Mouse (Mus musculus): ENCODE results near the gene Wdpcp. TPM values are rescaled to one million over a fixed set of nuclear protein-coding genes. Genes with fewer than 3 reads are reported as not detected.

The Wdpcp gene
- total RNA-seq, 2 experiments from 2014 or later, result 7.9 to 8.9 TPM

DNA sequence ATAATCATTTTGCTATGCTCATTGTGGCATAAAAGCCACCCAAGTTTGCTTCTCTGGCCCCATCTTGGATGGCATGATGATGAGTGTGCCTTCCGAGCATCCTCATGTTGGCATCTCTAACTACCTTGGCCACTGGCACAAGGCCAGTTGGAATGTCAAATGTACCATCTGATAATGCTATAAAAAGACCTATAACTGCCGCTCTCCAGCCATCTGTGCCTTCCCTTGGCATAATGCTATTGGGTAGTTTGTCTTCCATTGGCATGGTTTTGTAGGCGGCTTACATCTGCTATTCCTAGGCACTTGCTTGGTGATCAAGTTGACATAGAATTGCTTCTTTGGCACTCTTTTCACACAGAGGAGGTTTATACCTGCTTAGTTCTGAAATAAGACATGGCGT, 191.2 kb downstream of the Wdpcp start:
- DNase-seq, result no peak

DNA sequence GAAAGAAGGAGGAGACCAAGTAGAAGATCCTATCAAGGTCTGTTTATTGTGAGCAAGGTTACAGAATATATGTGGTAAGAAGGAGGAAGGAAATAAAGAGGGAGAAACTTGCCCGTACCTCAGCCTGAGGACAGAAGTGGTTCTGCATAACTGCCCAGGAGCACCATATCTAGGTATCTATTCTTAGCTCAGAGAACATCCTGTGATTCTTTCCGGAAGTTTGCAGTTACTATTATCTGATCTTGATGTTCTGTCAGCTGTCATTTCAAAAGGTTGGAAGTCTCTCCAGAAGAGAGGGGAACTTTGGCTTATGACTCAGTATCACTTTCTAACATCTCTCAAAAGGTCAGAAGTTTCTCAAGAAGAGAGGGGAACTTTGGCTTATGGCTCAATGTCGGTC, 216.8 kb downstream of the Wdpcp start:
- no peak for DNase-seq

DNA sequence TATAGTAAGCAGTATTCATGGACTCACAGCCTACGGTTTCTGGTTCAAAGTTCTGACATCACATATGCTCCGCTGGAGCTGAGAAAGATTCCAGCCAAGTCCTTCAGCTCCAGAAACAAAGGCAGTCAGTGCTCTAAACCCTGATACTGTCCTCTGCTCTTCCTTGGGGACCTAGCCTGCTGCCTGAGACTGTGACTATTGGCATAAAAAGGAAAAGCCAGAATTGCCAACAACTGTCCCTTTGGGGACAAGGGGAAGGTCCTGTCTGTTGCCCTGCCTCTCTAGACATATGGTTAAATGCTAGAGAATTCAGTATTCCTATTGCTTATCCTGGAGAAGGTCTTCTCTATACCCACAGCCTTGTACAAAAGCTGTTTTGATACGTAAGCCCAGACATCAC, 252.9 kb downstream of the Wdpcp start:
- DNase-seq, result no peak

DNA sequence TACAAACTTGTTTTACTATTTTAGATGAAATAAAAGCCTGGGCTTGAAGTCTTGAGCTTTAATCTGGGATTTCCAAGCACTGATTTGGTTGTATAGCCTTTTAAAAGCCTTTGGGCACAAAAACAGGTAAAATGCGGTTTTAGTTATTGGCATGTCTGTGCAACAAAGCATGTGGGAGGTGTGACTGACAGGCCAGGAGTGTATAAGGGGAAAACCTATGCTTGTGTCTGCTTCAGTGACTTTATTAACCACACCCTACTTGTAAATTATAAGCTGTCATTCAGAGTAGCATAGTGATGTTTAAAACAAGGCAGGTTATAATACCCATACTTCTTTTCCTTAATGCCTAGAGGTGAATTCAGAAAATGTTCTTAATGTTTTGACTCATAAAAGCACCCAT, 254.5 kb downstream of the Wdpcp start:
- no peak for DNase-seq

DNA sequence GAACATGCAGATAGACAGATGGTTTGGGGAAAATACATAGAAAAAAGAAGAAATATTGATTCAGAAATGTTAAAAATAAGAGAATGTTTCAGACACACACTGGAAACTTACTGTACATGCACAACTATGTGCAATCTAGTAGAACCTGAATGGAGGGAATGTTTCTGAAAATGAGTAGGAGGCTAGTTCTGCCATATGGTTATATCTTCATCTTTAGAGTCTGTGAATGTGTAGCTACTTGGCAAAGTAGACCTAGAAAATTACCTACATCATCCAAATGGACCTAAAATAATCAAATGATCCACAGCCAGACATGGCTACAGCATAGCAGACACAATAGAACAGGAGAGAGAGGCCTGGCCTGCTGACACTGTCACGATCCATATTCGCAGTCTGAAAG, 275.0 kb downstream of the Wdpcp start:
- no peak for DNase-seq

DNA sequence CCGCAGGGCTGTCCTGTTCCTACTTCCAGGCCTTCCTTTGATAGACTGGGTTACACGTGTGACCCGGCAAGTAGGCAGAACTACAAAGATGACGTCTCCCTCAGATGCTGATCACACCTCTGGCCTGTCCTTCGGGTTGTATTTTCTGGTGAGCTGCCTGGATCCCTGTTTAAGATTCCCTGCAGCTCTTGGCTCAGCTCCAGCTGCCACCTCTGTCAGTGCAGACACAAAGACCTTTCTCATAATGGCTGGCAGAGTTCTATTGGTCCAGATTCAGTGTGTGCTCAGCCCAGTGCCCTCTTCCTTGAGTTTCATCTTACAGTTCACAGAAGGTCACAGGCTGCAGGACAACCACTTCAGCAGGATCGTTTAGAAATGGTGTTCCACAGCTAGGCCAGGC, 292.0 kb downstream of the Wdpcp start:
- no peak for DNase-seq

DNA sequence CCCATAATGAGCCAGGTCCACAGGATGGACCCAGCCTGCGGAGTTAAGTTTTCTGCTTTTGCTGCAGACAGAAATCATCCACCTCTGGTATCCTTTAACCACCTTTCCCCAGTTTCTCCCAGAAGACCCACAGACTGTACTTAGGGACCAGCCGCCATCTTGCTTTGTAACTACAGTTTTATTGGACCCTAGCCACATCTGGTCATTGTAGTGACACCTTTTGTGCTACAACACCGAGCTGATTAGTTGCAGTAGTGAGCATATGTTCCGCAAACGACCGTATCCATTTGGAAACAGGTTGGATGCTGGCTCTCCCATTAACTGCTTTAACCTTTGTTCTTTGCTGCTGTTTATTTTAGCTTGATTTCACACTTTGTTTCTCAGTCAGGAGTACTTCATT, 292.5 kb downstream of the Wdpcp start:
- no peak for DNase-seq

DNA sequence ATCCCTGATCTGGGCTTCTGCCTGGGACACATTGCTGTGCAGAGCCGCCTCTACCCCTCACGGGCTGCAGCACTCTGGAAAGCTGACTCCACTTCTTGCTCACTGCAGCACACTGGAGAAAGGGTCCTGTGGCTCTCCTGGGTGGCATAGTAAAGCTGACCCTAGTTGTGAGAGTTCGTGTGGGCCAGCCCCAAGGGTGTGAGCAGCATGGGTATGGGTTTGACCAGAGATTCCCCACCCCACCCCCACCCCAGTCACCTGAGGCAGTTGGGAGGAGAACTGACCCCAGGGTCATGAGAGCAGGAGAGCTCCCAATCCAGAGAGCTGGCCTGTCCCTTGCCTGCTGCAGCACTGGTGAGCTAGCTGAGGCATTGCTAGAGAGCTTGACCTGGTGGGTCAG, 296.6 kb downstream of the Wdpcp start:
- DNase-seq, result no peak

DNA sequence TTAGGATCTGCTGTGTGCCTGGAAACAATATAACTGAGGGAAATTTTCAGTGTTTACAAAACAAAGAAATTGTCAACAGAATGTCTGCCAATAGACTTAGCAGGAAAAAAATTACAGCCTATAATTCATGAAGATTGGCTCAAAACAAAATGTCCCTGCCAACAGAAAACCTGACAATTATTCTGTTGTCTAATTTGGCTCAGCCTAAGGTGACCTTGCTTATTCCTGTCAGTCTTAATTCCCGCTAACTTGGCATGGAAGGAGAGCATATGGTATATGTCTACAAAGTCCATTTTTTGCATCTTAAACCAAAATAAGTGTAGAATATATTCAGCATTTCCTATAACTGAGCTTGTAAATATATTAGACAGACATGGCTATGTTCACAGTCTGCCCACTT, 298.8 kb downstream of the Wdpcp start:
- no peak for DNase-seq

DNA sequence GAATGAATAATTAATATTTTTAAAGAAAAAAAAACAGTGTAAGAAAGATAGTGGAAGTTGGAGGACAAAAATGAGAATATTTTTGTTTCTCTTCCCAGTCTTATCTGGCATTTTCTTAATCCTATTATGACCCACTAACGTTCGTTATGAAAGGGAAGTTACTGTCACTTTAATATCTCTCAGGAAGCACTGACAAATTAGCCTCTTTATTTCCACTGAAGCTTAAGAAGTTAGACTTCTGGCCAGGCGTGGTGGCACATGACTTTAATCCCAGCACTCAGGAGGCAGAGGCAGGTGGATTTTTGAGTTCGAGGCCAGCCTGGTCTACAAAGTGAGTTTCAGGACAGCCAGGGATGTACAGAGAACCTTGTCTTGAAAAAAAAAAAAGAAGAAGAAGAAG, 299.7 kb downstream of the Wdpcp start:
- no peak for DNase-seq

DNA sequence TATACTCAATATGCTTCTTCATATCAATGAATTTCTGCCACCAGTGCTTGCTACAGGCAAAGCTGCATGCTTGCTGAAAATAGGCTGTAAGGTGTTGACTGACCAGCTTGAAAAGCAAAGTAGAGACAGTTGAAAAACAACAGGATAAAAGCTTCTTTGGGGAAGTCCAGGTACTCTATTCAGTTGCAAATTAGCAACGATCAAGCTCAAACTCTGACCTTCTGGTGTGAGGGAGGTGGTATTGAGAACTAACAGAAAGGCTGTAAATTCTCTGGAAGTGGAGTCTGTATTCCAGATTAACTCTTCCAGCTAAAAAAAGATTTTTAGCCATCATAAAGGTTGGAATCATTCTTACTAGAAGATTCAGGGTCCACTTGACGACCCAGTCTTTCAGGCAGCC, 303.0 kb downstream of the Wdpcp start:
- no peak for DNase-seq

DNA sequence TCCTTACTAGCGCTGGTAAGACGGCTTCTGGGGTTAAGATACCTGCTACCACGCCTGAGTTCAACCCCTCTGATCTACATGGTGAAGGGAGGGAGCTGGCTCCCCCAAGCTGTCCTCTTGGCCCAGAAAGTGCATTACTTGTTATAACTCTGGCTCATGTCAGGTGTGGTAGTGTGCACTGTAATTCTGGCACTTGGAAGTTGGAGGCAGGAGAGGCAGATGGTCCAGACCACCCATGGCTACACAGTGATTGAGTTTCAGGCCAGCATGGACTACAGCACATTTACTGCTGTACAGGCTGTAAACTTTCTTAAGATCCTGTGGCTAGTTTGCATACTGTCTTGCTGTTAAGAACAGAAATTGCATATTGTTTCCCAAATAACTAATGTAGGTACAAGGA, 322.7 kb downstream of the Wdpcp start:
- no peak for DNase-seq

DNA sequence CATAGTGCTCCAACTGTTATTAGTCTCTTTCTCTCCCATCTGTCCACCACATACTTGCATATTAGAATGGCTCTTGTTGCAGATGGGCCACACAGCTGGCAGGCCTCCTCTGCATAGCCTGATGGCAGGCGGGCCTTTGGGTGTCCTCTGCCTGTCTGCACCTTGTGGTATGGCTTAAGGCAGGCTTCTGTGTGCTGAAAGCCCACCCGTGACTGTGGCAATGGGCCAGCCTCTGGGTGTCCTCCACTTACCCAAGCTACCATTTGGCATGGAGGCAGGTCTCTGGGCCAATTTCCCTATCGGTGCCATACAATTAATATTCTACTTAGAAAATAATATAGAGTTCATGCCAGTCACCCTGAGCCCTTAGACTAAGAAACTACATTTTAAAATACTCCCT, 350.5 kb downstream of the Wdpcp start:
- no peak for DNase-seq

Small RNAs within 50 kb of the gene (microRNA-seq; reads per million reads assigned to microRNA genes)
- gene Gm22990, result 0 reads per million in 2 experiments

Other genes starting within 250 kb of the Wdpcp start
- gene Ugp2, start 201.0 kb upstream of the Wdpcp start, total RNA-seq (2021), result 100 to 1,000 TPM; 216 to 221 TPM
- gene Mdh1, start 132 bp downstream of the Wdpcp start, total RNA-seq (2021), result 1,000 to 10,000 TPM; 1,804 to 1,839 TPM

All from heart, postnatal 4 days (tissue).